Mouse (Mus musculus) limb, embryonic 14.5 days (tissue): Measurements from ENCODE around the gene Sall4. TPM values are rescaled to one million over a fixed set of nuclear protein-coding genes. Genes with fewer than 3 reads are reported as not detected.
A peak's percentile ranks its signal among the peaks of the same experiment; 100 is the strongest.

ENCODE experiments used
- ATAC-seq: fragments of 200-750 bp; cut with Nextera tagmentation; 2 replicates; pipeline ENCODE4 v1.8.0; 2017; ENCODE audit warnings: low read depth, moderate number of reproducible peaks, moderate TSS enrichment; ENCODE audit not compliant: low FRiP score
- DNase-seq: peaks from one replicate; pipeline ENCODE4 v3.0.0-alpha.2; 2015; ENCODE audit warnings: low spot score
- H3K27ac ChIP-seq: fragments of 300-500 bp; sonication (generic); replicated peaks from 2 replicates; pipeline ENCODE4 v1.5.1; 2014; ENCODE audit warnings: low read depth, mild to moderate bottlenecking, low read length, moderate library complexity, mixed read lengths
- H3K27me3 ChIP-seq: fragments of 300-500 bp; sonication (generic); 2 replicates; pipeline ENCODE4 v1.6.1; 2014; ENCODE audit warnings: low read length, mixed read lengths; ENCODE audit not compliant: control insufficient read depth, insufficient read depth
- H3K36me3 ChIP-seq: fragments of 300-500 bp; sonication (generic); 2 replicates; pipeline ENCODE4 v1.6.1; 2014; ENCODE audit warnings: mild to moderate bottlenecking, low read length, moderate library complexity, mixed read lengths; ENCODE audit not compliant: control insufficient read depth, insufficient read depth
- H3K4me1 ChIP-seq: fragments of 300-500 bp; sonication (generic); 2 replicates; pipeline ENCODE4 v1.6.1; 2014; ENCODE audit warnings: antibody characterized with exemption, low read length, mixed read lengths; ENCODE audit not compliant: control insufficient read depth, insufficient read depth
- H3K4me2 ChIP-seq: fragments of 300-500 bp; sonication (generic); replicated peaks from 2 replicates; pipeline ENCODE4 v1.6.1; 2014; ENCODE audit warnings: low read depth, mild to moderate bottlenecking, low read length, moderate library complexity; ENCODE audit not compliant: severe bottlenecking
- H3K4me3 ChIP-seq: fragments of 300-500 bp; sonication (generic); replicated peaks from 2 replicates; pipeline ENCODE4 v1.5.1; 2014; ENCODE audit warnings: low read length
- H3K9ac ChIP-seq: fragments of 300-500 bp; sonication (generic); 2 replicates; pipeline ENCODE4 v1.6.1; 2014; ENCODE audit warnings: mild to moderate bottlenecking, low read depth, low read length, moderate library complexity; ENCODE audit not compliant: severe bottlenecking
- H3K9me3 ChIP-seq: fragments of 300-500 bp; sonication (generic); 2 replicates; pipeline ENCODE4 v1.6.1; 2016; ENCODE audit warnings: low read length; ENCODE audit not compliant: control insufficient read depth
- POLR2A ChIP-seq: fragments of 200-500 bp; IDR thresholded peaks from 2 replicates; pipeline ENCODE4 v1.8.0; 2012; ENCODE audit warnings: inconsistent platforms, mild to moderate bottlenecking, moderate library complexity, borderline replicate concordance; ENCODE audit not compliant: insufficient read depth, insufficient read length; ENCODE audit errors: extremely low read depth
- WGBS: fragments of 180-500 bp; shearing (Covaris S2); extraction: QIAGEN DNeasy Blood & Tissue Kit; methylation state at CpG from one replicate; pipeline ENCODE4 v1.1.7; 2014; 5-methylcytosine and 5-hydroxymethylcytosine counted together
- polyA plus RNA-seq, 2 experiments: library from polyadenylated mRNA; depleted of rRNA in 1 of 2; stranded (reverse) in 1 of 2; unstranded in 1 of 2; fragments of >200 nt; fragmentation: Nextera tagmentation in 1 of 2; extraction: Ambion mirVana in 1 of 2; gene quantifications; 2 replicates each; pipeline versions ENCODE4 v1.2.1 to v1.2.3; 2012 to 2014

Sall4 gene
- polyA plus RNA-seq (2012; rRNA removed) = 0.24 and 0.31 TPM in 2 replicates
- 0.34 and 1.2 TPM in 2 replicates for polyA plus RNA-seq (2014; fragmentation: Nextera tagmentation; extraction: Ambion mirVana)

GRCm38 (mm10) chr2:168767582-168767981 lies at the start of gene Sall4:
Sall4 (minus strand) TSS chr2:168767943.
- 13% methylated on average over 10 of the region's 10 CpGs for WGBS
- TF ChIP-seq POLR2A = no peak
- ATAC-seq = no peak
- peak within 1 kb of the TSS; percentile 43 for H3K4me3 ChIP-seq
- H3K9me3 ChIP-seq = no peaks in the 10 kb centered on the region
- H3K4me2 ChIP-seq = peak within 1 kb of the TSS; percentile 97
- H3K36me3 ChIP-seq = no peaks in the 10 kb centered on the region
- H3K9ac ChIP-seq = 0 out of 2 replicates have a peak within 1 kb of the TSS, but pooled peaks have one; percentile 28
- no peak within 1 kb of the TSS for H3K27ac ChIP-seq
- no peak for DNase-seq
- H3K27me3 ChIP-seq = peaks cover 69% of the 10 kb centered on the region
- peaks cover 11% of the 10 kb centered on the region for H3K4me1 ChIP-seq

- Histone ChIP-seq H3K9me3 (no peaks in the 10 kb centered on the region), H3K4me1 (peaks cover 5% of the 10 kb centered on the region), H3K9ac (no peak overlapping the region), H3K27ac (no peak overlapping the region), H3K4me3 (no peak overlapping the region), H3K27me3 (no peaks in the 10 kb centered on the region), H3K4me2 (no peak overlapping the region), H3K36me3 (no peaks in the 10 kb centered on the region)
- DNase-seq (no peak), ATAC-seq (no peak)
- WGBS = 44% methylated on average over 6 of the region's 6 CpGs
- no peak for TF ChIP-seq POLR2A
Observed at GRCm38 (mm10) chr2:168813243-168813642, 45.5 kb upstream of the Sall4 start.

GRCm38 (mm10) chr2:168809895-168810294 lies 42.2 kb upstream of the Sall4 start:
- H3K4me2 ChIP-seq = peak overlapping the region; percentile 31
- ATAC-seq (no peak), DNase-seq (no peak)
- H3K4me1 ChIP-seq = peaks cover 5% of the 10 kb centered on the region
- no peak for TF ChIP-seq POLR2A
- no peak overlapping the region for H3K4me3 ChIP-seq
- H3K27me3 ChIP-seq = no peaks in the 10 kb centered on the region
- WGBS = 3% methylated on average over 14 of the region's 14 CpGs
- H3K36me3 ChIP-seq = no peaks in the 10 kb centered on the region
- no peak overlapping the region for H3K27ac ChIP-seq
- peak overlapping the region; percentile 25; the same call in 1 of the 2 replicates for H3K9ac ChIP-seq
- no peaks in the 10 kb centered on the region for H3K9me3 ChIP-seq

- no peak for DNase-seq
- Histone ChIP-seq H3K27me3 (no peaks in the 10 kb centered on the region), H3K4me2 (no peak overlapping the region), H3K4me3 (no peak overlapping the region), H3K27ac (no peak overlapping the region), H3K9ac (no peak overlapping the region), H3K4me1 (peaks cover 5% of the 10 kb centered on the region), H3K36me3 (no peaks in the 10 kb centered on the region), H3K9me3 (no peaks in the 10 kb centered on the region)
- TF ChIP-seq POLR2A = no peak
- ATAC-seq = no peak
- 43% methylated on average over 4 of the region's 4 CpGs for WGBS
Observed at GRCm38 (mm10) chr2:168807681-168808080, 39.9 kb upstream of the Sall4 start.

- no peak for ATAC-seq
- no peak overlapping the region for H3K27ac ChIP-seq
Observed at GRCm38 (mm10) chr2:168803849-168804248, 36.1 kb upstream of the Sall4 start.

More at GRCm38 (mm10) chr2:168803849-168804248, 36.1 kb upstream of the Sall4 start:
- DNase-seq = no peak
- TF ChIP-seq POLR2A = no peak
- 20% methylated on average over 4 of the region's 4 CpGs for WGBS
- no peaks in the 10 kb centered on the region for H3K9me3 ChIP-seq
- H3K27me3 ChIP-seq = no peaks in the 10 kb centered on the region
- no peak overlapping the region for H3K4me3 ChIP-seq
- H3K4me2 ChIP-seq = no peak overlapping the region
- H3K4me1 ChIP-seq = no peaks in the 10 kb centered on the region
- H3K9ac ChIP-seq = no peak overlapping the region
- H3K36me3 ChIP-seq = no peaks in the 10 kb centered on the region
